Mouse (Mus musculus): Measurements from ENCODE around the gene Ankrd44.

Gene Ankrd44

DNA sequence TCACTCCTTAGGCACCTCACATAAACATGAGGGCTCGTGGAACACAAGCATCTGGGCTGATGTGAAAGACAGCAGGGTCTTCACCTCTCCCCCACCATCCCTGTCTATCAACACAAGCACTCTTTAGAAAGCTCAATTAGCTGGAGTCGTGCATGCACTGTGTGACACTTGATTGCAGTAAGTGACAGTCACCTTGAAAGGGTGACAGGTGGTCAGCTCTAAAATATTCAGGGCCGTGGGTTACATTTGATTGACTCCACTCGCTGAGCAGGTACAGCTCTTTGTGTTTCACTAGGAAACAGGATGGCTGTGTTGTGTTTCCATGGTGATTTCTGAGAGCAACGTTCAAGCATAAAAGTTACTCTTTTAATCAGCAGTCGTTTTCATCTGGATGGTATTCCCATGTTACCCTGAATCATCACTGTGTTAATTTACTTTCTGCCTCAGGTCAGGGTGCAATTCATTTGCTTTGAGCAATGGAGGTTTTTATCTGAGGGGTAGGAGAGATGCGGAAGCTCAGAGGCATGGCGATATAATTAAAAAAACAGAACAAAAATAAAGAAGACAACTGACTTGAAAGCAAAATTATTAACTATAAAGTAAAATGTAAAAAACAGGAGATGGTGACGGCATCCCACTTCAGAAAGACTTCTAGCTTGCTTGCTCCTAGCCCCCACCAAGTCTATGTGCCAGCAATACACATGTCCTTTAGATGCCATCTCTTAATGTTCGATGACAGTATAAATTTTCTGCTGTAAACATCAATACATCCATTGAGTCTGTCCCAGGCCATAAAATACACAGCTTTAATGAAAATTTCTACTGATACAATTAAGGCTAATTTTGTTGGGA is 218.9 kb downstream of the Ankrd44 start:
- no peak for DNase-seq (ENCODE audit: low read depth)

DNA sequence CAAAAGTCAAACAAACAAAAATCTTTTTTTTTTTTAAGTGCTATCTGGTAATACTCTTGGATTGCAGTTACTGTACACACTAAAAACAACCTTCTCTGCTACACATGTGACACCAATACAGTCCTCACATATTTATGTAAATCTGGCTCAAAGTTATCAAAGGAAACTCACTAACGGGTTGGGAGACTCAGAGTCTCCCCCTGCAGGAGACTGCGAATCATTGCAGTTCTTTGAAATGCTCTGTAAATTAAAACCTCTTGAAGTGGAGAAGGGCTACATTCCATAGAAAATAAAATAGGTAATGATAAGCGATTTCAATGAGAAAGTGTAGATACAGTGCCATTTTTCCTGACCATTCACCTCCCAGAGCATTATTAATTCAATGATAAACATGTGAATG is 219.6 kb downstream of the Ankrd44 start:
- DNase-seq (ENCODE audit: low read depth) = no peak

DNA sequence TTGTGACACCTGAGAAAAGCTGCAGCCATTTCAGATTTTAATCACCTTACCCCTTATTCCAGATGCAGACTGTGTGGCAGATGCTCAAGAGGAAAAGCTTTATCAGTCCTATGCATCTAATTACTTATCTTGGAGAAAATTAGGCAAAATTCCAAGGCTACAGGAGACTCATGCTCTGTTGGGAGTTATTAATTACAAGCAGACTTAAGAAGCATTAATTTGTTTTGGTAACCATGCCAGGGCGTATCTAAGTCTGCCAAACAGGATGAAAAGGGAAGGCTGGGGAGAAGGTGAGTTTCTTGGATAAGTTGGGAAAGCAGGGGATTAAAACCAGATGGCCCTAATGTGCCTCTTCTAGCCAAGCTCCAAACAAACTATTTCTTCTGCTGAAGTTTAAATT is 222.7 kb downstream of the Ankrd44 start:
- DNase-seq (ENCODE audit: low read depth) = no peak

DNA sequence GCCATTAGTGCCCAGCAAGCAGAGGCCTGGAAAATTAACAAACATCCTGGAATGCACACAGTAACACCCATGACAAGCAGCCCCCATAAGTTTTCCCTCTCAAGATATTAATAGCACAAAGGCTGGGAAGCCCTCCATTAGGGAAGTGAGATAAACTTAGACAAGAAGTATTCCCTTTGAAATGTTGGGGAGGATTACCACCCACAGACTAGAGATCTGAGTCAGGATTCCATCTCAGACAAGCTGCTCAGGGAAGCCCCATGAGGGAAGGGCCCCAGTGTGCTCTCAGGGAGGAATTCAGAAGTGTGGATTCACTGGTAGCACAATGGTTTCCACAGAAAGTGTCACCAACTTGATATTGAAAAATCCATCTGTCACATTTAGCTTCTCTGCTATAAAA is 223.3 kb downstream of the Ankrd44 start:
- DNase-seq (ENCODE audit: low read depth) = no peak

DNA sequence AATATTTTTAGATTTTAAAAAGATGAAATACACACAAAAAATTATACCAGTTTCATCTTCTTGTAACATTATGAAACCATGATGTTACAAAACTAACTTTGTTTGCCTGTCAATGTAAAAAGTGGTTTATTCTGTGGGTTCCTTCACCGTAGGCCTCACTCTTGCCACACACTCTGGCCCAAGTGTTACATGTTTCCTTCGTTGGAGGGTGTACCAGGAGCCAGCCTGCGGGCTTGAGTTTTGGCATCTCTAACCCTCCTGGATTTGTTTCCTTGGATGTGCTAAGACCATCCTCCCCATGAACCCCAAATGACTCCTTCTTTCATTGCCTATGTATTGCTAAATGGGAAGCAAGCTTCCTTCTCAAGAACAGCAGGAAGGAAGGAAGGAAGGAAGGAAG is 230.8 kb downstream of the Ankrd44 start:
- no peak for DNase-seq (ENCODE audit: low read depth)

DNA sequence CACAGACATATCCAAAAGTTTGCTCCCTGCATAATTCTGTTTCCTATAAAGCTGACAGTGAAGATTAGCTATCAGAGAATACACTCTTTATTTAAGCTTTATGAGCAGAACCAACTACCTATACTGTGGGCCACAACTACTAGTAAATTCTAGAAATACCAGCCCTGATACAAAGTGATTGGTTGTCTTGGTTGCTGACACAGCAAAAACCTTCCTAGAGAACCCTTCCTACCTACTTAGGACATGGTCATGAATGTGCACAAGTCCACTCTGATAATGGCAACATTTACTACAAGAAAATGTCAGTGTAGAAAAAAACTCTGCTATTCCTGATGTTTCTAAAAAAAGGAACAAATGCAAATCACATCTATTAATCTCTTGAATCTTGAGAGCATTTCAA is 234.4 kb downstream of the Ankrd44 start:
- no peak for DNase-seq (ENCODE audit: low read depth)

DNA sequence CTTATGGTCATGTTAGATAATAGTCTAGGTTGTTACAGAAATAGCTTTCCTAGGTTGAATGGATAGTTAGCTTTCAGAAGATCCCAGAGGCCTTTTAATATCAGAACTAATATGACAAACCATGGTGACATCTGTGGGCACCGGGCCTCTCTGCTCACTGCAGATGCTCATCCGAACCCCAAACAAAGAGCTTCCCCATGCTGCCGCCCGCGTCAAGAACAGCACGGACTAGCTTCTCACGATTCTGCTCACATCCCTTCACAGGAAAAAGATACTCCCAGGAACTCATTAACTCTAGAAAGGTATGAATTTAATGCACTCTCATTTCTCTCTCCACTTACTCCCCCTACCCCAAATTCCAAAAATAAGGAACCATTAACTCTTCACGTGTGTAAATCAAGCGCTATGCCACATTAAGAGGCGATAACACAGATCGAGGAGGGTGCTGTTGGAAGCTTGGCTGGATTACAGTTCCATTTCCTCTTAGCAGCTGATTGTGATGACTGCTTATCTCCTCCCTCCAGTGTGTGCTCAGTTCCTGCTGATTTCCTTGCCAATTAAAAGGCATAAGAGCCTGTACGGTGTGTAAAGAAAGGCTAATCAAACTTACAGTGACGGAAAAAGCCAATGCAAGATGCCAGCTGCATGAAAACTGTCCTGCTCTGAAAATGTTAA is 235.8 kb downstream of the Ankrd44 start:
- DNase-seq (ENCODE audit: low read depth) = no peak

DNA sequence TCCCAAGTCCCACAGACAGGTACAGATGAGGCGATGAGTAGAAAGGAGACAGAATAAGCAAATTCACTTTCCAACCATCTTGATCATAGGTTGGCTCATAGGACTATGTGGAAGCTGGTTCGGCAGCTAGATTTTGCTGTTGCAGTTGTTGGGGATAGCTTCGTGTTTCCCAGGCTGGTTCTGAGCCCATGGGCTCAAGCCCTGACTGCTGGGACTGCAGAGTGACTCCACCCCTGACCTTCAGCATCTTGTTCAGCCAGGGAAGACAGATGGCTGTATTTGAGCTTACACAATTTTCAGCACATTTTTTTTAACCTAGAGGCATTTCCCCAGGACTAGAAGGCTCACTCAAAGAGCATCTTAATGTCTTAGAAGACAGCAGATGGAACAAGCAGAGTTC is 237.7 kb downstream of the Ankrd44 start:
- no peak for DNase-seq (ENCODE audit: low read depth)

DNA sequence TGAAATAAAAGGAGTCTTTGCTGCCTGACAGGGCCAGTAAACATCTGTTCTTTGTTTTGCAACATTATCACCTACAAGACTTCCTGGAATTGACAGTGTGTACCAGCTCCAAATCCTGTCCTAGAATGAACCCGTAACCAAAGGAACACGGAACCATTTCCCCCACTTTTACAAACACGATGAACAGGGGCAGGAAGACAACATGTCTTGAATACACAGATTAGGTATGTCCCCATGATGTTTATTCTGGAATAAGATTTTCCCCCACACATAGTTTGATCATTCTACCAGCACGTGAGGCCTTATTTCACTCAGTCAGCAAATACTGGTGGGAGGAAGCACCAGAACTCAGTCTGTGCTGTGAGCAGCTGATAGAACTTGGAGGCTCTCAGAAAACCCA is 241.9 kb downstream of the Ankrd44 start:
- no peak for DNase-seq (ENCODE audit: low read depth)

DNA sequence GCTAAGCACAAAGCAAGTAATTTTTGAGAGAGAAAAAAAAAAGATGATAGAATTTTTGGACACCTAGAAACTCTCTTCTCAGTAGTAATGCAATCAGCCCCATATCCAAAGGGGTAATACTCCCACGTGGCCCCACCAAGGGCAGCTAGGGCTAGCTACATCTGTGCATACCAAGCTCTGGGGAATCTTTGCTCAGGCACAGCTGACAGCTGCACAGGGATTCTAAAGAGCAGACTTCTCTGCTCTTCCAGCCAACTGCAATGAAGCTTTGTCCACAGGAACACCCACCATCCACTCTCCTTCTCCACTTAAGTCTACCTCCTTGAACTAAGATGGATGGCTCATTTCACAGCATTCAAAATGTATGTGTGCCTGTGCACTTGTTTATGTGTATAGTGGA is 246.6 kb downstream of the Ankrd44 start:
- DNase-seq (ENCODE audit: low read depth) = no peak

DNA sequence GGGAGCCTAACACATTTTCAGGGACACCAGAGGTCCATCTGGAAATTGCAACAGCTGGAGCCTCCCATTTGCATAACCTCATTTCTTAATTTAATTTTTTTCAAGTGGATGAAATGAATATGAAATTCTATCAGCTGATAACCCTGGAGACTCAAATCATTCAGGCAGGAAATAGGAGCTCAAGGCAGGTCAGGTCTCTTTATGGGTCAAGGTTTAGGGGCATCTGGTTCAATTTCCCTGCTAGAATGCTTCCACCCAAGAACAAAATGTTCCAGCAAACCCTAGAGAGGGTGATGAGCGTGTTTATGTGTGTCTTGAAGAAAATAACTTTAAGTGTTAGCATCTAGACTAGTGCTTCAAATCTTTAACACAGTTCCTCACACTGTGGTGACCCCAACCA is 248.2 kb downstream of the Ankrd44 start:
- no peak for DNase-seq (ENCODE audit: low read depth)

DNA sequence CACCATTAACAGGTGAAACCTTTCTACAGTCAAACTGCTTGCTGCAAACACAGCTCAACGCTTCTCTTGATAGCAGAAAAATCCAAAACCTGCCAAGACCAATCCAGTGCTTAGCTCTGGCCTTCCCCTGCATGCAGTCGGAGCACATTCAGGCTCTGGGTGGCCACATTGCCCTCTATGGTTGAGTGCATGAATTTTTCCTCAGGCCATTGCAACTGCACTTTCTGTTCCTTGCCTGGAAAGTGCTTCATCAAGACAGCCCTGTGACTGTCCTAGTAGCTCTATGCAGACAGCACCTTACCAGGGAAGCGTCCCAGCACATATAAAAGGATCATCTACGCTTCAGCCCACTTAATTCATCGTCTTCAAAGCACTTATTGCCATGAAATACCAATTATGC is 250.7 kb downstream of the Ankrd44 start:
- DNase-seq (ENCODE audit: low read depth) = no peak

DNA sequence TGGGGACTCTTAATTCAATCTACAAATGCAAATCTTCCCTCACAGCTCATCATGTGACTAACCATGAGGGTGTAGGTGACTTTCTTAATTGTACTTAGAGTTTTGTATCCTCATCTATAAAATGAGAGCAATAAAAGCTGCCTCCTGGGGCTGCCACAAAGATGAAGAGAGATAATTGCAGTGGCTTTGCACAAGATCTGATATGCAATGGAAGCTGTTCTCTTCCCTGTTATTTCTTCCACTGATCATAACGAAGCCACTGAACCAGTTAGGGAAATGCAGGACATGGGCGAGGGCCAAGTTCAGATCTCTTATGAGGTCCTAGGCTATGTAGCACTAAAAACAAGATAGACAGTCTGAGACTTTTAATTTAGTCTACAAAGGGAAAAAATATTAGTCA is 258.2 kb downstream of the Ankrd44 start:
- DNase-seq (ENCODE audit: low read depth) = no peak

DNA sequence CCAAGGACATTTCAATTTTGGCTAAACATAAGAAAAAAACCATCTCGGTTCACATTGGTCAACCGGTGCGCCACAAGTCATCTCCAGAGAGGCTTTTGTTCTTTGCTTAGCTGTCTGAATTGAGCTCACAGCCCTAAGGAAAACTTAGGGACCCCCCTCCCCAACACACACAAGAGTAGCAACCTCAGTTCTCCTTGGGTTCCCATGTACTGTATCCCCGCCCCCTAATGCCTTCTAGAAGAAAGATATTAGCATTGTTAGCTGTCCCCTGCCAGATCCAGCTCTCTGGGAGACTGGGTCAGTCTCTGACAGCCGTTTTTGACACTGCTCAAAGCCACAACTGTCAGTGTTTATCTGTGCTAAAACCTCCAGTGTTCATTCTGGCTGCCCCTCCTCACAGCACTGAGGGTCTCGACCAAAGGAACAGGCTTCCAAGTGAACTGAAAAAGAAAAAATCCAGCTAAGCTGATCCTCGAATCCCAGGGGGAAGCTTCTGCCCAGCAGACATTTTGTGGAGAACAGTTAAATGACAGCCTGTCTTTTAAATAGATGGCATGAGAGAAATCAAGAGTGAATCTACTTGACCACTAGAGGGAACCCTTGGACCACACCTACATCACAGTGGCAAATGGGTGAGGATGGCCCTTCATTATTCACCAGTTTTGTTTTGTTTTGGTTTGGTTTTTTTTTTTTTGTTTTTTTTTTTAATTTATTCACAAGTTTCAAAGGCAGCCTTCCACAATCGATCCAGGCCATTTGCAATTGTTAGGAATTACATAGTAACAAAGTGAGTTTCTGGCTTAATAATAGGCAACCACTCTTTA is 260.4 kb downstream of the Ankrd44 start:
- DNase-seq (ENCODE audit: low read depth) = peak; percentile 15

DNA sequence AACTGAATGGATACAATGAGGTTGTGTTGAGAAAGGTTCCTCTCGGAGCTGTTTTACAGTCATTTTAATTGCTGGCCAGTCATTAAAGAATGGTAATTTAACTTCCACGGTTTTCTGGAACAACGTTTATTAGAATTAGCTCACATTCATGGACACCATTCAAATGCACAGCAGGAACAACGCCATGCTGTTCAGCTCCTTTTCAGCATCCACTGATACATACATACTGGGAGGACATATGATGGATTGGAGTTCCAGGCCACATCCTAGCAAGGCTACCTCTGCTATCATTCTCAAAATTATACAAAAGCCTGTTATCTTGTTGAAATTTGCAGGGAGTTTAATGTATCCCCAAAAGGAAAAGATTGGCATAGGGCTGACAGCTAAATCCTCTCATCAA is 261.1 kb downstream of the Ankrd44 start:
- no peak for DNase-seq (ENCODE audit: low read depth)

DNA sequence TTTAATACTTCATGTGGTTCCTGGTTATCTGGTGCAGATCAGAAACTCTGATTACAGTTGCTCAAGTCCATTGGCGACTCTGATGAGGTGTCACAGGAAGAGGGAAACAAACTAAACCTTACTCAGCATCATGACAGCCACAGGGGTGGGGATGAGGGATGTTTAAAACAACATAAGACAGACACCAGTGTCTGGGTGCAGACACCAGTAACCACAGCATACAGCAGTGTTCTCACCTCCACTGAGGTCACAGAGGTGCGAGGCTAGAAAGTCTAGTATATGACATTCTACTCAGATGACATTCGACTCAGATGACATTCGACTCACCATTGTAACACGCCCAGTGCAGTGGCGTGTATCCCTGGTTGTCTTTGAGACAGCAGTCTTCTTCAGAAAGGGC is 265.5 kb downstream of the Ankrd44 start:
- DNase-seq (ENCODE audit: low read depth) = no peak

DNA sequence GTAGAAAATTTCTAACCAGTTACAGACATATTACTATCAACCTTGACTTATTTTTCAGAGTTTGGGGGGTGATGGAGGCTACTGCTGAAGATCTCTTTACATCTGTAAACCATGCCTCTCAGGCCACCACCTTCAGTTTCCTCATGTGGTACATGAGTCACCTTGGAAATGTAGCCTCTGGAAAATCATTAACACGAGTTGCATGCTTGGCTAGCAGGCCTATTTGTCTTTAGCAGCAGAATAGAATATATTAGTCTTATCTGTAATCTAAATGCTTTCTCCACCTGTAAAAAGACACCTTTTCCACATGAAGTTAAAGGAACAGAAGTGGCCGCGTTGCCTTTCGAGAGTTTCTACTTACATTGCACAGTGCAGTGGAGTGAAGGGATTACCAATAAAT is 267.6 kb downstream of the Ankrd44 start:
- DNase-seq (ENCODE audit: low read depth) = no peak

DNA sequence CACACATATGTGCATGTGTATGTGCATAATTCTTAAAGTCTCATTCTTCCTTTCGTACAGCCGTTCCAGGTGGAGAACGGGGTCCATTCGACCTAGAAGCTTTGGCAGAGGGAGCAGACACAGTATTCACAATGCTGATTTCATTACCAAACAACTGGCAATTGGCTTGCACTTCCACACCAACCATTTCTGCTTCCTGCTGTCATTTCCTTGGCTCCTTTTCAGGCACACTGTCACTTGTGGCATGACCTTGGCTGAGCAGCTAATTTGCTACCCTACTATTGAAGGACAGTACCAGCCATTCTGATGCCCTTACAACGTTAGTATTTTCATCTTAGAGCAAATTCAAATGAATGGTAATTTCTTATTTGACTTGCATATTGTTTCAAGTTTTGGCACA is 277.9 kb downstream of the Ankrd44 start:
- no peak for DNase-seq (ENCODE audit: low read depth)

DNA sequence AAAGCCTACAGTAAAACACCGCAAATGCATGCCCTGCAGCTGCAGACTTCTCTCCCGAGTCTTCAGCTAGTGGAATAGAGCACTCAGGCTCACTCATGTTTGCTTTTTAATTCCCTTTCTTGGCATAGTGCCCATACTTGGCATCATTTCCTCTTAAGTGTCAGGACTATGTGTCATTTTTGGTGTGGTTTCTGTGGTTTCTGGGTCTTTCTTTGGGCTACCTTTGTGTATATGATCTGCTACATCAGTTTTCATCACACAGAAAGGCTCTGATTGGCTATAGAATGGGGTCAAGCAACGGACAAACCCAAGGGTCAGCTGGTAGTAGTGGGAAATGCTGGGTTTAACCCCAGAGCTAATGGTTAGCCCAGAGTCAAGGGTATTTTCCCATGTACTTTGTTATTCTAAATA is 278.8 kb downstream of the Ankrd44 start:
- peak; percentile 27 for DNase-seq (ENCODE audit: low read depth)

DNA sequence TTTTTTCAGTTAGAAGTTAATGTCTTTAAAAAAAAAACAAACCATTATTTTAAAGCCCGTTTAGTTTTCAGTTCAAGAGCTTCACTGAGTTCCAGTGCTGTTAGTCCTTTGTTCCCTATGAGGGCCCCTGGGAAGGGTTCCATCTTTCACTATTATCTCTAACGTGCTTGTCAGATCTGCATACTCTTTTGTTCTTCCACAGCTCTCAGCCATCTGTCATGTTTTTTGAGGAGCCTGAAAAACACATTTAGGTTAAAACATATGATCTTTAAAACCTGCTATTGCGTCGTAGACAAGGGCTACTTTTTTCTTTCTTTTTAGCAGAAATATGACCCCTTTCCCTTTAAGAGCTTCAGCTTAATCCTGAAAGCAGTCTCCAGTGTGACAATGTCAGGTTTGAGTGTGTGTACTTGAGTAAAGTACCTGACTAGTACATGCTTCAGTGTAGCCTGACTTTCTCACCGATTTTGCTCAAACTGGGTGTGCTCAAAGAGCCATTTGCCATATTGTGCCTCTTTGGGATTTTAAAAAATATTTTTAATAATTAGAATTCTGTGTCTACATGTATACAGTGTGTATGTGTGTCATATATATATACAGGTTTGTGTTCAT is 285.9 kb downstream of the Ankrd44 start:
- DNase-seq (ENCODE audit: low read depth) = no peak

DNA sequence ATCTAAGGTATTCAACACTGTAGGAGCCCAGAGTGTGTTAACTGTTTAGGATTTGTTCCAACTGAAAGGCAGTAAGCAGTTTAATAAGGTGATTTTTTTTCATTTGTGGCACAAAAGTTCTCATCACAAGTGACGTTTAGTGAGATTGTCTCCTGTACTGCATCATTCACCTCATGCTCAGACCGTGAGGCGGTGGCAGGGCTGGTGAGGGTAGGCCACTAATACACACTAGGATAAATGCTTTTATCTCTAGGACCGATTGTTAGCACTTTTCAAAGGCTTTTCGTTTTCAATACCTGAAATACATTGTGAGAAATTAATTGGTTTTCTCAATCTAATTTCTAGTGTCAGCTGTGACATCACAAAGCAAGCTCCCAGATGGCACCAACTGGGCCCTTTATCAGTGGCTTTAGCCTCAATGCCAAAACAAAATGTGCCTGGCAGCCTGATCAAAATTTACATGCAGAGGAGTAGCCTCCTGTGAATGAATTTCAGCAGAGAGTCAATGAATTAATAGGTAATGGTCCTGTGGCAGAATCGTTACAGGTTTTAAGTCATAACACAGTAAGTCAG is 286.6 kb downstream of the Ankrd44 start:
- no peak for DNase-seq (ENCODE audit: low read depth)

DNA sequence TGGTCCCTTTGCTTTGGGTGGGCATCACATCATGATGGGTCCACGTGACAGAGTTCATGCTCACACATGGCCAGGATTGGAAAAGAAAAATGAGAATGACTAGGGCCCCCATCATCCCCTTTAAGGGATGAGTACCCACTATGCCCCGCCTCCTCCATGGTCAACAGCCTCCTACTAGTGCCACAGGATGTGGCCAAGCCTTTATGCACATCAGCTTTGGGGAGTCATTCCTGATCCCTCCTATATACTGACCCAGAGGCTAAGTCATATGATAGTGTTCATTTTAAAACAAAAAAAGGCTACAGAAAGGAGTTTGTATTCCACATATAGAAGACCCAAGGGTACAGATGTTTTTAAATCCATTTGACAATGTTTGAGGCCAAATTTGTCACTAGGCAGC is 287.1 kb downstream of the Ankrd44 start:
- no peak for DNase-seq (ENCODE audit: low read depth)
